Mouse (Mus musculus) forebrain, embryonic 11.5 days (tissue): ENCODE measurements around the gene Gm13278. TPM values are rescaled to one million over a fixed set of nuclear protein-coding genes. Genes with fewer than 3 reads are reported as not detected.
"Not testable (repeated sequence)": the region's sequence is repeated elsewhere in the genome, so short reads cannot be mapped to it uniquely, and the experiment has no call there.

ENCODE experiments used
- ATAC-seq: fragments of 200-750 bp; cut with Nextera tagmentation; replicated peaks from 2 replicates; pipeline ENCODE4 v1.8.0; 2017; ENCODE audit warnings: moderate TSS enrichment; ENCODE audit not compliant: low FRiP score
- DNase-seq: peaks from one replicate; pipeline ENCODE4 v3.0.0-alpha.2; 2017; ENCODE audit warnings: low spot score
- H3K27ac ChIP-seq: fragments of 300-500 bp; sonication (generic); 2 replicates; pipeline ENCODE4 v1.5.1; 2014; ENCODE audit warnings: low read depth, low read length
- H3K27me3 ChIP-seq: fragments of 300-500 bp; sonication (generic); 2 replicates; pipeline ENCODE4 v1.6.1; 2014; ENCODE audit warnings: mild to moderate bottlenecking, low read length, mixed read lengths; ENCODE audit not compliant: control insufficient read depth, insufficient read depth
- H3K36me3 ChIP-seq: fragments of 300-500 bp; sonication (generic); 2 replicates; pipeline ENCODE4 v1.6.1; 2014; ENCODE audit warnings: mild to moderate bottlenecking, low read length, moderate library complexity, mixed read lengths; ENCODE audit not compliant: control insufficient read depth, insufficient read depth
- H3K4me1 ChIP-seq: fragments of 300-500 bp; sonication (generic); replicated peaks from 2 replicates; pipeline ENCODE4 v1.6.1; 2014; ENCODE audit warnings: low read length, mixed read lengths; ENCODE audit not compliant: control insufficient read depth, insufficient read depth
- H3K4me2 ChIP-seq: fragments of 300-500 bp; sonication (generic); 2 replicates; pipeline ENCODE4 v1.6.1; 2014; ENCODE audit warnings: low read depth, mild to moderate bottlenecking, low read length, moderate library complexity, mixed read lengths; ENCODE audit not compliant: severe bottlenecking
- H3K4me3 ChIP-seq: fragments of 300-500 bp; sonication (generic); 2 replicates; pipeline ENCODE4 v1.5.1; 2014; ENCODE audit warnings: low read depth, low read length
- H3K9ac ChIP-seq: fragments of 300-500 bp; sonication (generic); 2 replicates; pipeline ENCODE4 v1.6.1; 2014; ENCODE audit warnings: low read length
- H3K9me3 ChIP-seq: fragments of 300-500 bp; sonication (generic); 2 replicates; pipeline ENCODE4 v1.6.1; 2016; ENCODE audit warnings: low read length, mixed read lengths; ENCODE audit not compliant: control insufficient read depth
- WGBS: fragments of 180-500 bp; shearing (Covaris S2); extraction: QIAGEN DNeasy Blood & Tissue Kit; methylation state at CpG from one replicate; pipeline ENCODE4 v1.1.7; 2014; 5-methylcytosine and 5-hydroxymethylcytosine counted together
- polyA plus RNA-seq: library from polyadenylated mRNA; unstranded; fragments of >200 nt; fragmentation: Nextera tagmentation; extraction: Ambion mirVana; gene quantifications from 2 replicates; pipeline ENCODE4 v1.2.1, GENCODE M21; 2014

Gene Gm13278
- polyA plus RNA-seq, 1 experiment from 2014 or later = not detected

- peak within 1 kb of the TSS; percentile 27; the same call in 1 of the 2 replicates for H3K4me2 ChIP-seq
- H3K4me3 ChIP-seq, ATAC-seq, DNase-seq, H3K27ac ChIP-seq, H3K9ac ChIP-seq, H3K9me3 ChIP-seq, H3K27me3 ChIP-seq, H3K36me3 ChIP-seq, H3K4me1 ChIP-seq: not testable (repeated sequence)
- WGBS = no CpG with 5 or more reads among the region's 8 CpGs
These were observed 13.9 kb downstream of the Gm13278 start, which contains the start of gene Gm13288 for GRCm38 (mm10) chr4:88805231-88805630. Gm13288 (plus strand) TSS chr4:88805531.

- ATAC-seq, H3K9ac ChIP-seq, H3K9me3 ChIP-seq, H3K4me3 ChIP-seq, DNase-seq, H3K36me3 ChIP-seq, H3K27ac ChIP-seq, H3K27me3 ChIP-seq, H3K4me1 ChIP-seq: not testable (repeated sequence)
- WGBS = 0% methylated on average over 11 of the region's 34 CpGs
- peak overlapping the region; percentile 27; the same call in 1 of the 2 replicates for H3K4me2 ChIP-seq
These were observed 14.4 kb downstream of the Gm13278 start for GRCm38 (mm10) chr4:88805761-88806160.

- Histone ChIP-seq H3K27ac (no peak within 1 kb of the TSS), H3K36me3 (no peaks in the 10 kb centered on the region), H3K9me3 (no peaks in the 10 kb centered on the region), H3K9ac (no peak within 1 kb of the TSS), H3K4me1 (no peaks in the 10 kb centered on the region), H3K27me3 (no peaks in the 10 kb centered on the region), H3K4me2 (no peak within 1 kb of the TSS), H3K4me3 (no peak within 1 kb of the TSS)
- ATAC-seq (no peak), DNase-seq (no peak)
- 60% methylated on average over 3 of the region's 3 CpGs for WGBS
These were observed 24.6 kb downstream of the Gm13278 start, which contains the start of gene Ifna7 for GRCm38 (mm10) chr4:88815928-88816327. Ifna7 (plus strand) TSS chr4:88816228.

- Histone ChIP-seq H3K4me3 (no peak within 1 kb of the TSS), H3K4me1 (no peaks in the 10 kb centered on the region), H3K9me3 (no peaks in the 10 kb centered on the region), H3K9ac (no peak within 1 kb of the TSS), H3K27ac (no peak within 1 kb of the TSS), H3K4me2 (no peak within 1 kb of the TSS), H3K27me3 (no peaks in the 10 kb centered on the region), H3K36me3 (no peaks in the 10 kb centered on the region)
- DNase-seq = no peak
- ATAC-seq = no peak
- 90% methylated on average over 1 of the region's 1 CpGs for WGBS
These were observed 28.3 kb downstream of the Gm13278 start, which contains the start of gene Ifna11 for GRCm38 (mm10) chr4:88819659-88820058. Ifna11 (plus strand) TSS chr4:88819959.

DNA sequence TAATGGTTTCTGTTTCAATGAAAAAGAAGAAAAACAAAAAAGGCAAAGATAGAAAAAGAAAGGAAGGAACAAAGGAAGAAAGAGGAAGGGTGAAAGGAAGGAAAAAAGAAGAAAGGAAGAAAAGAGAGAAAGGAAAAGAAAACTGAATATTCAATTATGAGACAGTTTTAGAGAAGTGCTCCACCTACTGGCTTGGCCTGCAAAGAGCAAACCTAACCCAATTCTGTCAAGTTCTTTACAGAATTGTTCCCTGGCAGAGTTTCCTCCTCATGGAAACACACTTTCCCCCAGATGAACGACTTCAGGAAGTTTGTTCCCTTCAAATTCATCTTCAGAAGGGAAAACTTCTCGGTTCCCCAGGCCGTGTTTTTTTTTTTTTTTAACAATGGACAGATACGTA lies 31.6 kb downstream of the Gm13278 start:
- Histone ChIP-seq H3K27ac (no peak overlapping the region), H3K36me3 (no peaks in the 10 kb centered on the region), H3K4me3 (no peak overlapping the region), H3K27me3 (no peaks in the 10 kb centered on the region), H3K9ac (no peak overlapping the region), H3K4me1 (no peaks in the 10 kb centered on the region), H3K9me3 (no peaks in the 10 kb centered on the region), H3K4me2 (no peak overlapping the region)
- ATAC-seq (no peak), DNase-seq (no peak)
- WGBS = 22% methylated on average over 4 of the region's 4 CpGs

DNA sequence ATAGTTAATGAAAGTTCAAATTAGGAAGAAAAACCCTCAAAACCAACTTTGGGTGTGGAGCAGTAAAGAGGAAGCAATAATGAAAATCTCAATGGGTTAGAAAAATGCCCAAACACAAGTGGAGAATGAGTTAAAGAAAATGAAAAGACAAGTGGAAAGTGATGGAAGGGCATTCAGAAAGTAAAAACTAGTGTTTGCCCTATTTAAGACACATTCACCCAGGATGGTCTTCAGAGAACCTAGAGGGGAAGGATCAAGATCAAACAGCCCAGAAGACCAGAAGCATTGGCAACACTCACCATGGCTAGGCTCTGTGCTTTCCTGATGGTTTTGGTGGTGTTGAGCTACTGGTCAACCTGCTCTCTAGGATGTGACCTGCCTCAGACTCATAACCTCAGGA lies 35.8 kb downstream of the Gm13278 start, which contains the start of gene Ifna6:
Ifna6 (plus strand) TSS at position 301 of the 400 bp plus-strand sequence.
- not testable (repeated sequence) for H3K4me1 ChIP-seq, ATAC-seq, H3K27ac ChIP-seq, H3K9me3 ChIP-seq, H3K27me3 ChIP-seq, H3K36me3 ChIP-seq, DNase-seq, H3K4me3 ChIP-seq, H3K9ac ChIP-seq, H3K4me2 ChIP-seq

DNA sequence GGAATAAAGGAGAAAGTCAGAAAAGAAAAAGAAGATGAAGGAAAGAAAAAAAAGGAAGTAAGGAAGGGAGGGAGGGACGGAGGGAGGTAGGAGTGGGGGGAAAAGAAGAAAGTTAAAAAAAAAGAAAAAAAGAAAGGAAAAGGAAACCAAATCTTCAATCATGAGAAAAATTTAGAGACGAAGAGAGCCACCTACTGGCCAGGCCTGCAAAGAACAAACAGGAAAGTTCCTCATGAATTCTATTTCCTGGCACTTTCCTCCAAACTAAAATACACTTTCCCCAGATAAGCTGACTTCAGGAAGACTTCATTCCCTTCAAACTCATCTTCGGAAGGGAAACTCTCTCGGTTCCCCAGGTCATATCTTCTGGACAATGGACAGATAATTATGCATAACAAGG lies 39.2 kb downstream of the Gm13278 start:
- ATAC-seq (no peak), DNase-seq (no peak)
- H3K36me3 ChIP-seq = no peaks in the 10 kb centered on the region
- H3K27ac ChIP-seq = no peak overlapping the region
- no peak overlapping the region for H3K9ac ChIP-seq
- no peak overlapping the region for H3K4me3 ChIP-seq
- H3K27me3 ChIP-seq = no peaks in the 10 kb centered on the region
- no peak overlapping the region for H3K4me2 ChIP-seq
- H3K9me3 ChIP-seq = no peaks in the 10 kb centered on the region
- H3K4me1 ChIP-seq = no peaks in the 10 kb centered on the region
- 31% methylated on average over 4 of the region's 4 CpGs for WGBS

DNA sequence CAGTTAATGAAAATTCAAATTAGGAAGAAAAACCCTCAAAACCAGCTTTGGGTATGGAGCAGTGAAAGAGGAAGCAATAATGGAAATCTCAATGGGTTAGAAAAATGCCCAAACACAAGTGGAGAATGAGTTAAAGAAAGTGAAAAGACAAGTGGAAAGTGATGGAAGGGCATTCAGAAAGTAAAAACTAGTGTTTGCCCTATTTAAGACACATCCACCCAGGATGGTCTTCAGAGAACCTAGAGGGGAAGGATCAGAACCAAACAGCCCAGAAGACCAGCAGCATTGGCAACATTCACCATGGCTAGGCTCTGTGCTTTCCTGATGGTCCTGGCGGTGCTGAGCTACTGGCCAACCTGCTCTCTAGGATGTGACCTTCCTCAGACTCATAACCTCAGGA lies 43.9 kb downstream of the Gm13278 start, which contains the start of gene Ifna5:
Ifna5 (plus strand) TSS at position 301 of the 400 bp plus-strand sequence.
- H3K9ac ChIP-seq, H3K4me3 ChIP-seq, H3K27ac ChIP-seq, H3K4me1 ChIP-seq, DNase-seq, H3K36me3 ChIP-seq, H3K4me2 ChIP-seq, ATAC-seq, H3K27me3 ChIP-seq, H3K9me3 ChIP-seq: not testable (repeated sequence)
- 89% methylated on average over 1 of the region's 1 CpGs for WGBS

DNA sequence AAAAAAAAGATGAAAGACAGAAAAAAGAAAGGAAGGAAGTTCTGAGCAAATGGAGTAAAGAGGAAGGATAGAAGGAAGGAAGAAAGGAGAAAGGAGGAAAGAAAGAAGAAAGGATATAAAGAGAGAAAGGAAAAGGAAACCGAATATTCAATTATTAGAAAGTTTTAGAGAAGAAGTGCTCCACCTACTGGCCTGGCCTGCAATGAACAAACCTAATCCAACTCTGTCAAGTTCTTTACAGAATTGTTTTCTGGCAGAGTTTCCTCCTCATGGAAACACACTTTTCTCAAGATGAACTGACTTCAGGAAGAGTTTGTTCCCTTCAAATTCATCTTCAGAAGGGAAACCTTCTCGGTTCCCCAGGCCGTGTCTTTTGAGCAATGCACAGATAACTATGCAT lies 47.5 kb downstream of the Gm13278 start:
- WGBS = 40% methylated on average over 3 of the region's 3 CpGs
- H3K9ac ChIP-seq = no peak overlapping the region
- H3K4me1 ChIP-seq = no peaks in the 10 kb centered on the region
- ATAC-seq = no peak
- H3K27me3 ChIP-seq = no peaks in the 10 kb centered on the region
- H3K9me3 ChIP-seq = no peaks in the 10 kb centered on the region
- no peak for DNase-seq
- H3K27ac ChIP-seq = no peak overlapping the region
- H3K36me3 ChIP-seq = no peaks in the 10 kb centered on the region
- no peak overlapping the region for H3K4me3 ChIP-seq
- no peak overlapping the region for H3K4me2 ChIP-seq
